Mouse (Mus musculus) intestine, embryonic 16.5 days (tissue): ENCODE measurements around the gene 4921536K21Rik. TPM values are rescaled to one million over a fixed set of nuclear protein-coding genes. Genes with fewer than 3 reads are reported as not detected.

Source experiments
- ATAC-seq: fragments of 200-750 bp; cut with Nextera tagmentation; 2 replicates; pipeline ENCODE4 v1.8.0; 2017; ENCODE audit warnings: moderate TSS enrichment, moderate library complexity
- H3K27ac ChIP-seq: fragments of 300-500 bp; sonication (generic); 2 replicates; pipeline ENCODE4 v1.5.1; 2014; ENCODE audit warnings: mild to moderate bottlenecking, low read length
- H3K27me3 ChIP-seq: fragments of 300-500 bp; sonication (generic); replicated peaks from 2 replicates; pipeline ENCODE4 v1.6.1; 2014; ENCODE audit warnings: low read length, control low read depth, mixed read lengths; ENCODE audit not compliant: control insufficient read depth, insufficient read depth
- H3K36me3 ChIP-seq: fragments of 300-500 bp; sonication (generic); 2 replicates; pipeline ENCODE4 v1.6.1; 2014; ENCODE audit warnings: low read length, control low read depth; ENCODE audit not compliant: control insufficient read depth, insufficient read depth
- H3K4me1 ChIP-seq: fragments of 300-500 bp; sonication (generic); 2 replicates; pipeline ENCODE4 v1.6.1; 2014; ENCODE audit warnings: low read length, control low read depth, mixed read lengths; ENCODE audit not compliant: control insufficient read depth, insufficient read depth
- H3K4me2 ChIP-seq: fragments of 300-500 bp; sonication (generic); 2 replicates; pipeline ENCODE4 v1.6.1; 2014; ENCODE audit warnings: low read depth, low read length, control low read depth
- H3K4me3 ChIP-seq: fragments of 300-500 bp; sonication (generic); 2 replicates; pipeline ENCODE4 v1.5.1; 2014; ENCODE audit warnings: mild to moderate bottlenecking, low read length
- H3K9ac ChIP-seq: fragments of 300-500 bp; sonication (generic); 2 replicates; pipeline ENCODE4 v1.6.1; 2014; ENCODE audit warnings: low read depth, low read length
- H3K9me3 ChIP-seq: fragments of 300-500 bp; sonication (generic); 2 replicates; pipeline ENCODE4 v1.6.1; 2016; ENCODE audit warnings: low read length, control low read depth; ENCODE audit not compliant: control insufficient read depth
- WGBS: fragments of 180-500 bp; shearing (Covaris S2); extraction: QIAGEN DNeasy Blood & Tissue Kit; methylation state at CpG from one replicate; pipeline ENCODE4 v1.1.7; 2014; 5-methylcytosine and 5-hydroxymethylcytosine counted together
- polyA plus RNA-seq: library from polyadenylated mRNA; unstranded; fragments of >200 nt; fragmentation: Nextera tagmentation; extraction: Ambion mirVana; gene quantifications from 2 replicates; pipeline ENCODE4 v1.2.1, GENCODE M21; 2015

The 4921536K21Rik gene
- polyA plus RNA-seq, 1 experiment from 2014 or later, result 0.37 TPM

DNA sequence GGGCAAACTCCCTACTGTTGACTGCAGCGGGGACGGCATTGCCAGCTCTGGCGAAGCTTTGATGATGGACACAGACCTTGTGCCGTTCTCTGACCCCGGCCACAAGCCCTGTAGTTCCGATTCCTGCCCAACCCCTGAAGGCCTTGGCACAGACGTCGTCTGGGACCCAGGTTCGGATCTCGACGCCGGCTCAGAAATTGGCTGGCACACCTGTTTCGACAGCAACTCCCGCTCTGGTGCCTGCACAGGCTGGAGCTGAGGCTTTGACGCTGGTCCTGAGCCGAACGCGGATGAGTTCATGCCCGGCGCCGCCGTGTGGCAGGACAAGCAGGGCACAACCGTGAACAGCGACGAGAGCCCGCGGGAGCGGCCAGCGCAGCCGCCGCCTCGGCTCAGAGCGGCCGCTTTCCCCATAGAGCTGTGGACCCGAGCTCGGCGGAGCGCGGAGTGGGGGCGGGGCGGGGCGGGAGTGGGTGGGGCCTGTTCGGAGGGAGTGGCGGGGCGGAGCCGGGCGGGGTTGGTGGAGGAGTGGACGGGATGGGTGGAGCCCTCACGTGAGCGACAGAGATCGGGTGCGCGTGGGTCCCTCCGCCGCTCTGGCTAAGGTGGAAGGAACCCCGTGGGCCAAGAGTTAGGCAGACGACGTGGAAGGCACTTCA lies 31.3 kb downstream of the 4921536K21Rik start, which contains the start of gene Osbp2:
TSS of gene Osbp2 (minus strand) at position 450 of the 659 bp plus-strand sequence.
- H3K27ac ChIP-seq, result 0 out of 2 replicates have a peak within 1 kb of the TSS, but pooled peaks have one; percentile 6
- peak; percentile 93 for ATAC-seq
- H3K9me3 ChIP-seq, result no peaks in the 10 kb centered on the region
- H3K4me1 ChIP-seq, result peaks cover 6% of the 10 kb centered on the region; the same call in 1 of the 2 replicates
- WGBS, result 4% methylated on average over 52 of the region's 58 CpGs
- 0 out of 2 replicates have a peak, but pooled peaks cover 3% of the 10 kb centered on the region for H3K27me3 ChIP-seq
- peak within 1 kb of the TSS; percentile 55 for H3K4me3 ChIP-seq
- no peaks in the 10 kb centered on the region for H3K36me3 ChIP-seq
- H3K4me2 ChIP-seq, result peak within 1 kb of the TSS; percentile 94
- peak within 1 kb of the TSS; percentile 72 for H3K9ac ChIP-seq

DNA sequence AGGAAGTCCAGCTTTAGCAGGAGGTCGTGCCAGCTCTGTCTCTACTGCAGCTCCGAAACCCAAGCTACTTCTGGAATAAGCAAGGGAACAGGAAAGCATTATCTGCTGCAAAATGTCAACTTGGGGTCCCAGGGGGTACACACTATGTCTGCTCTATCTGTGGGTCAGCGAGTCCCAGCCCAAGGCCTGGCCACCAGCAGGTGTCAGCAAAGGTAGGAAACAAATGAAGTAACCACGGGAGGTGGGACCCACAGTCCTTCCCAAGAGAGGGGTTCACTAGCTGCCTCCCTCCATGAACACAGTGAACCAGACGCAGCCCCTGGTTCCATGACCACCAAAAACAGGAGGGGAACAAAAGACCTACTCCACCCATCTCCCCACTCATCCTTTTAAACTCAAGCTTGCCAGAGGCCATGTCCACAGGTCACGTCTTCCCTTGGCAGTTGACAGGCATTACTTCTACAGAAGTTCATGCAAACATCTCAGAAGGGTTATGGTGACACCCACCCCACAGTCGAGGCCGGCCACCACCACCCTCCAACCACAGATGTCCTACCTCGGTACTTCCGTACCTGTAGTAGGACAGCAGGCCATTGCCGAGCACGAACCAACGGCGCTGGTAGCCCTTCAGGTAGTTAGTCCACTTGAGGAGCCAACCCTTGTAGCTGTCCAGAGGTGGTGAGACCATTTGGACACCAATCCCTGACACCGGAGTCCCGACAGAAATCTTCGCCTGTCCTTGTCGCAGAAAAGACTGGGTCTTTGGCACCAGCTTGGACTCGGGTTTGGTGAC lies 32.0 kb downstream of the 4921536K21Rik start:
- no peak for ATAC-seq
- Histone ChIP-seq H3K36me3 (no peaks in the 10 kb centered on the region), H3K9ac (peak overlapping the region; percentile 72; the same call in 1 of the 2 replicates), H3K27ac (no peak overlapping the region), H3K4me1 (peaks cover 6% of the 10 kb centered on the region; the same call in 1 of the 2 replicates), H3K27me3 (0 out of 2 replicates have a peak, but pooled peaks cover 3% of the 10 kb centered on the region), H3K4me2 (peak overlapping the region; percentile 94), H3K9me3 (no peaks in the 10 kb centered on the region), H3K4me3 (peak overlapping the region; percentile 55)
- 72% methylated on average over 19 of the region's 19 CpGs for WGBS

GRCm38 (mm10) chr11:3860361-3860760 lies 34.5 kb downstream of the 4921536K21Rik start:
- H3K4me2 ChIP-seq, result no peak overlapping the region
- H3K36me3 ChIP-seq, result no peaks in the 10 kb centered on the region
- ATAC-seq, result no peak
- no peak overlapping the region for H3K27ac ChIP-seq
- H3K4me3 ChIP-seq, result no peak overlapping the region
- peaks cover 6% of the 10 kb centered on the region; the same call in 1 of the 2 replicates for H3K4me1 ChIP-seq
- 0 out of 2 replicates have a peak, but pooled peaks cover 3% of the 10 kb centered on the region for H3K27me3 ChIP-seq
- no peak overlapping the region for H3K9ac ChIP-seq
- no peaks in the 10 kb centered on the region for H3K9me3 ChIP-seq
- 65% methylated on average over 4 of the region's 4 CpGs for WGBS

GRCm38 (mm10) chr11:3859778-3860177 lies 35.1 kb downstream of the 4921536K21Rik start:
- H3K27ac ChIP-seq, result no peak overlapping the region
- 87% methylated on average over 4 of the region's 4 CpGs for WGBS
- H3K4me2 ChIP-seq, result no peak overlapping the region
- ATAC-seq, result no peak
- no peak overlapping the region for H3K4me3 ChIP-seq
- H3K27me3 ChIP-seq, result 0 out of 2 replicates have a peak, but pooled peaks cover 3% of the 10 kb centered on the region
- no peak overlapping the region for H3K9ac ChIP-seq
- H3K4me1 ChIP-seq, result peaks cover 6% of the 10 kb centered on the region; the same call in 1 of the 2 replicates
- H3K36me3 ChIP-seq, result no peaks in the 10 kb centered on the region
- no peaks in the 10 kb centered on the region for H3K9me3 ChIP-seq

DNA sequence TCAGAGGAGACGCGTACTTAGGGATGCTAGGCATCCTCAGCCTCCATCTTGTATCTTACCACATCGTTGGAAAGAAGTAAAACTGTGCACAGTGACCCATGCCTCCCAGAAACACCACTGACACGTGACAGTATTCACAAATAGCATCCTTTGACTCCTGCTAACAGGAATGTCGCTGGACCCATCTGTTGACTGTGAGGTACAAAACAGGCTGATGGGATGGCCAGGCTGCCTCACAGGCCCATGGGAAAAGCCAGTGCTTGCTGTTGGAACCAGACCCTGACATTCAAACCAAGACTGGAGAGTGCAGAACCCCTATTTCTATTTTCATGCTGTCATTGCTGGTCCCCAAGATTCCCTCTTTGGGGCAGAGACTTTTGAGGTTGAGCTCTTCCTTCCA lies 37.0 kb downstream of the 4921536K21Rik start:
- ATAC-seq, result no peak
- no peaks in the 10 kb centered on the region for H3K9me3 ChIP-seq
- H3K36me3 ChIP-seq, result no peaks in the 10 kb centered on the region
- no peak overlapping the region for H3K27ac ChIP-seq
- H3K27me3 ChIP-seq, result no peaks in the 10 kb centered on the region
- WGBS, result 77% methylated on average over 5 of the region's 5 CpGs
- no peak overlapping the region for H3K4me3 ChIP-seq
- no peaks in the 10 kb centered on the region for H3K4me1 ChIP-seq
- H3K4me2 ChIP-seq, result no peak overlapping the region
- no peak overlapping the region for H3K9ac ChIP-seq

- H3K4me2 ChIP-seq, result no peak overlapping the region
- no peak overlapping the region for H3K4me3 ChIP-seq
- WGBS, result 88% methylated on average over 5 of the region's 5 CpGs
- no peaks in the 10 kb centered on the region for H3K27me3 ChIP-seq
- H3K9ac ChIP-seq, result no peak overlapping the region
- H3K4me1 ChIP-seq, result no peaks in the 10 kb centered on the region
- no peak for ATAC-seq
- H3K27ac ChIP-seq, result no peak overlapping the region
- no peaks in the 10 kb centered on the region for H3K9me3 ChIP-seq
- H3K36me3 ChIP-seq, result no peaks in the 10 kb centered on the region
Measured at GRCm38 (mm10) chr11:3855846-3856245, 39.1 kb downstream of the 4921536K21Rik start.

DNA sequence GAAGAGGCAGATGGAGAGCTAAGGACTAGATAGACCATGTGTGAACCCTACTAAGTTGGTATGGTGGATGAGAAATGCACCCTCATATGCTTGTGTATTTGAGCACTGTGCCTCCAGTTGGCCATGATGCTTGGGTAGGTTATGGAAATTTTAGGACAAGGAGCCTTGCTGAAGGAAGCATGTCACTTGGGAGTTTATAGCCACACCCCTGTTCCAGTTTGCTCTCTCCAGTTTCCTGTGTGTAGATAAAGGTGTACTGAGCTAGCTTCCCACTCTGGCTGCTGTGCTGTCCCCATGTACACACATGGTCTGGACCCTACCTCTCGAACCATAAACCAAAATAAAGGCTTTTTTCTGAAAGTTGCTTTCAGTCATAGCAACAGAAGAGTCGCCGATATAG lies 40.7 kb downstream of the 4921536K21Rik start:
- no peaks in the 10 kb centered on the region for H3K36me3 ChIP-seq

DNA sequence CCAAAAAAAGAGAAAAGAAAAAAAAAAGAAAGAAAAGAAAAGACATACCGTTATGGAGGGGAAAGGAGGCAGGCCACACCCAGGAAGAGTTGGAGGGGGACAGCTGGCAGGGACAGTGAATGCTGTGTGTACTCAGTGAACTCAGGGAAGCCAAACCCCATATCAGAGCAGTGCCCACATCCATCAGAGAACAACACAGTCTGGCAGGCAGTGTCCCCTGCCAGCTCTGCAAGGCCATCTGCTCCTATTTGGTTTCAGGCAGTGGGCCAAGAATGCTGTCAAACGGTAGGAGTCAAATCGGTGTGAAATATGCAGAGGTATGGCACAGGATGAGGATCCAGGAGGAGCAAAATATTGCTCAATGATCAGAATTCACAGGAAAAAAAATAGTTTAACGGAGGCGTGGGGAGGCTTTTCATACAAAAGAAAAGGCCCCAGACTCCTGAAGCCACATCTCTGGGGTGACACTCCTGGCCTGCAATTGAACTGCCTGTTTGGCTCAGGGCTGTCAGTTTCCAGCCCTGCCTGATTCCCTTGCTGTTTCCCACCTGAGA lies 41.3 kb downstream of the 4921536K21Rik start:
- no peaks in the 10 kb centered on the region for H3K27me3 ChIP-seq
- H3K4me3 ChIP-seq, result no peak overlapping the region
- H3K4me1 ChIP-seq, result no peaks in the 10 kb centered on the region
- H3K27ac ChIP-seq, result no peak overlapping the region
- no peak overlapping the region for H3K4me2 ChIP-seq
- ATAC-seq, result no peak
- no peak overlapping the region for H3K9ac ChIP-seq
- H3K36me3 ChIP-seq, result no peaks in the 10 kb centered on the region
- 66% methylated on average over 5 of the region's 5 CpGs for WGBS
- no peaks in the 10 kb centered on the region for H3K9me3 ChIP-seq

More for the DNA sequence above, 40.7 kb downstream of the 4921536K21Rik start:
- ATAC-seq, result no peak
- Histone ChIP-seq H3K27ac (no peak overlapping the region), H3K9me3 (no peaks in the 10 kb centered on the region), H3K9ac (no peak overlapping the region), H3K4me2 (no peak overlapping the region), H3K4me1 (no peaks in the 10 kb centered on the region), H3K27me3 (no peaks in the 10 kb centered on the region), H3K4me3 (no peak overlapping the region)
- WGBS, result 91% methylated on average over 3 of the region's 3 CpGs

DNA sequence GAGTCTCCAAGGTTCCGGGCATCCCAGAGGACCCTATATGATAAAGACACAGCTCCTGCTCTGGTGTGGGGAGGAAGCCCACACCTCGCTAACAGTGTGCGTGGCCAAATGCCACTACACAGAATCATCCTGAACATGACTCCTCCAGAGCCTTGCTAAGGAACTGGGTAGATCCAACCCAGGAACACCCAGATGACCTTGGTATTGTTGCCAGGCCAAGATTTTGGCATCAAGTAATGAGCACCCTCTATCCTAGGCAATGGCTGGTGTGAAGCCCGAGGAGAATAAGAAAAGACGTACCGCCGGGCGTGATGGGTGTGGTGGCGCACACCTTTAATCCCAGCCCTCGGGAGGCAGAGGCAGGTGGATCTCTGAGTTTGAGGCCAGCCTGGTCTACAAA lies 41.9 kb downstream of the 4921536K21Rik start:
- WGBS, result 90% methylated on average over 10 of the region's 10 CpGs
- Histone ChIP-seq H3K27me3 (no peaks in the 10 kb centered on the region), H3K4me2 (no peak overlapping the region)

More for the DNA sequence above, 41.9 kb downstream of the 4921536K21Rik start:
- Histone ChIP-seq H3K4me3 (no peak overlapping the region), H3K4me1 (no peaks in the 10 kb centered on the region), H3K27ac (no peak overlapping the region), H3K9me3 (no peaks in the 10 kb centered on the region), H3K9ac (no peak overlapping the region), H3K36me3 (no peaks in the 10 kb centered on the region)
- no peak for ATAC-seq
